Mouse (Mus musculus) kidney, postnatal 4 days (tissue): ENCODE measurements around the gene Ptpa.

Source experiments
- DNase-seq, 2 experiments: peaks; one replicate each; pipeline ENCODE4 v3.0.0; 2021; ENCODE audit warnings: mixed read lengths in 2 of 2

Ptpa gene

GRCm38 (mm10) chr2:30439631-30440030 lies 23.8 kb downstream of the Ptpa start:
- DNase-seq = no peak

- DNase-seq = peak in 1 of 2 experiments; percentile 47
These were observed 24.4 kb downstream of the Ptpa start for GRCm38 (mm10) chr2:30440211-30440700.

- DNase-seq = peak; percentile 82 to 87
These were observed 25.1 kb downstream of the Ptpa start for GRCm38 (mm10) chr2:30440701-30441517.

GRCm38 (mm10) chr2:30441518-30442497 lies 26.0 kb downstream of the Ptpa start:
- DNase-seq = peak; percentile 81 to 90

- DNase-seq = peak in 1 of 2 experiments; percentile 42
These were observed 26.7 kb downstream of the Ptpa start for GRCm38 (mm10) chr2:30442498-30442890.

- DNase-seq = no peak
These were observed 27.4 kb downstream of the Ptpa start for GRCm38 (mm10) chr2:30443281-30443680.

GRCm38 (mm10) chr2:30444006-30444405 lies 28.2 kb downstream of the Ptpa start:
- peak in 1 of 2 experiments; percentile 40 for DNase-seq

- no peak for DNase-seq
These were observed 28.6 kb downstream of the Ptpa start for GRCm38 (mm10) chr2:30444450-30444849.

- DNase-seq = peak; percentile 77 to 84
These were observed 29.5 kb downstream of the Ptpa start for GRCm38 (mm10) chr2:30445312-30445711.

- no peak for DNase-seq
These were observed 31.3 kb downstream of the Ptpa start for GRCm38 (mm10) chr2:30446891-30447826.

- DNase-seq = no peak
These were observed 32.5 kb downstream of the Ptpa start for GRCm38 (mm10) chr2:30448371-30448770.

GRCm38 (mm10) chr2:30450530-30450929 lies 34.7 kb downstream of the Ptpa start:
- peak in 1 of 2 experiments; percentile 49 for DNase-seq

GRCm38 (mm10) chr2:30451525-30451924 lies 35.7 kb downstream of the Ptpa start:
- no peak for DNase-seq

GRCm38 (mm10) chr2:30453570-30453969 lies 37.7 kb downstream of the Ptpa start:
- DNase-seq = no peak

- DNase-seq = no peak
These were observed 38.7 kb downstream of the Ptpa start for GRCm38 (mm10) chr2:30454587-30454986.

GRCm38 (mm10) chr2:30456104-30456980 lies 40.5 kb downstream of the Ptpa start:
- DNase-seq = no peak

GRCm38 (mm10) chr2:30458349-30458748 lies 42.5 kb downstream of the Ptpa start:
- DNase-seq = no peak

- peak in 1 of 2 experiments; percentile 44 for DNase-seq
These were observed 43.4 kb downstream of the Ptpa start for GRCm38 (mm10) chr2:30459241-30459640.

GRCm38 (mm10) chr2:30463341-30463761 lies 47.5 kb downstream of the Ptpa start:
- DNase-seq = peak; percentile 63 to 78

- DNase-seq = peak; percentile 71 to 82
These were observed 48.1 kb downstream of the Ptpa start for GRCm38 (mm10) chr2:30463904-30464330.

GRCm38 (mm10) chr2:30464411-30464810 lies 48.6 kb downstream of the Ptpa start:
- no peak for DNase-seq
